Comparison of ENCODE assay signal across 10 mouse cellular contexts in the genomic region with DNA sequence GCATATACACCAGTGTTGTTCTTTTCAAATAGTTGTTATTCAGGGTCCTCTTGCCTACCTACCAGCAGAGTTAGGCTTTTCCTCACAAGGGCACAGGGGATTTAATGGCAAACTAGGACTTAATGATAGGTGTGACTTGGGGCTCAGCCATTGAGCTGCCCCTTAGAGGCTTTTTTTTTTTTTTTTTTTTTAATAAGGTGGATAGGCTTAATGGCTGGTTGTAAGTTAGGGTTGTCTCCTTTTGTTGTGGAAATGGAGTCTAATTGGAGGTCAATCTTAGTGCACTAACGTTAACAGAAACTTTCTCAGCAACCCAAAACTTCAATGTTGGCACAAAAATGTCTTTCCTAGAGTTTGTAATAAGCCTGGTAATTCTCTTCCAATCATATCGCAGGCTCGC. TPM values are rescaled to one million over a fixed set of nuclear protein-coding genes. Genes with fewer than 3 reads are reported as not detected.
A peak's percentile ranks its signal among the peaks of the same experiment; 100 is the strongest.
DNase-seq lines count a peak whose midpoint lies in the region; ATAC-seq and TF ChIP-seq lines count a peak whose summit lies in the region.
"Had no signal": no experiment of that assay in that cellular context is flagged by ENCODE, and none has a peak within 500 bp of the region (broad histone marks: within the 10 kb centered on the region; RNA-seq: fewer than 3 reads in every experiment).

No protein-coding gene starts in this region.

- no peak for DNase-seq in ES-E14 (ENCODE audit: low read depth, low spot score)
- no peak for DNase-seq in forebrain, embryonic 14.5 days (ENCODE audit: low spot score)
- DNase-seq in liver, postnatal 0 days = no peak
- no peak for DNase-seq in ovary, postnatal 14 days (ENCODE audit: low spot score)
- DNase-seq in cerebellum, postnatal 10 days = no peak
- DNase-seq in adrenal gland, adult (ENCODE audit: inconsistent age in 2 of 2, low spot score in 1 of 2) = no peak
- DNase-seq: adrenal gland, postnatal 10 days; gastrocnemius, adult 2 months had no signal

- no peak for TF ChIP-seq EP300 in liver, postnatal 0 days (IDR thresholded peaks at IDR 0.05; ENCODE audit: low read depth)

- H3K4me2 ChIP-seq in intestine, embryonic 15.5 days (replicated peaks) = peak overlapping the region; percentile 60; the same call in 1 of the 2 replicates
- H3K4me2 ChIP-seq in intestine, embryonic 16.5 days (ENCODE audit: low read depth, low read length) = no peak overlapping the region
- H3K4me2 ChIP-seq in forebrain, embryonic 14.5 days (ENCODE audit: low read length) = peak overlapping the region; percentile 54
- H3K4me2 ChIP-seq in liver, postnatal 0 days (ENCODE audit: low read depth, low read length) = peak overlapping the region; percentile 79

- in situ Hi-C loops in ES-E14 (cut with MboI; ENCODE audit: low sequenced_read_pairs in 2 of 2, unreplicated experiment in 2 of 2) = no loop called here

- H3K9me3 ChIP-seq in intestine, embryonic 15.5 days = no peaks in the 10 kb centered on the region
- no peaks in the 10 kb centered on the region for H3K9me3 ChIP-seq in intestine, embryonic 16.5 days (ENCODE audit: control insufficient read depth, low read length)
- H3K9me3 ChIP-seq in ES-E14 (ENCODE audit: control insufficient read depth, insufficient read depth, low read depth, low read length) = no peaks in the 10 kb centered on the region
- no peaks in the 10 kb centered on the region for H3K9me3 ChIP-seq in forebrain, embryonic 14.5 days (replicated peaks; ENCODE audit: control insufficient read depth, low read length)
- H3K9me3 ChIP-seq in liver, postnatal 0 days (ENCODE audit: low read length) = no peaks in the 10 kb centered on the region

- ATAC-seq in intestine, embryonic 15.5 days = no peak
- ATAC-seq in intestine, embryonic 16.5 days = no peak
- ATAC-seq in forebrain, embryonic 14.5 days = no peak
- no peak for ATAC-seq in liver, postnatal 0 days

- 81% methylated on average over 3 of the region's 3 CpGs for WGBS in intestine, embryonic 15.5 days
- WGBS in intestine, embryonic 16.5 days = 76% methylated on average over 3 of the region's 3 CpGs
- 74% methylated on average over 3 of the region's 3 CpGs for WGBS in forebrain, embryonic 14.5 days
- 84% methylated on average over 3 of the region's 3 CpGs for WGBS in liver, postnatal 0 days (ENCODE audit: insufficient replicate concordance)

- no peak overlapping the region for H3K4me3 ChIP-seq in intestine, embryonic 15.5 days (replicated peaks)
- H3K4me3 ChIP-seq in intestine, embryonic 16.5 days (ENCODE audit: low read length) = no peak overlapping the region
- H3K4me3 ChIP-seq in ES-E14 (ENCODE audit: insufficient read depth in 1 of 2, low read depth in 1 of 2, low read length in 2 of 2, poor library complexity in 1 of 2, severe bottlenecking in 1 of 2) = peak overlapping the region in 1 of 2 experiments; percentile 74; a peak in 2 of 4 replicates
- H3K4me3 ChIP-seq in forebrain, embryonic 14.5 days (ENCODE audit: low read depth, low read length) = peak overlapping the region; percentile 71; the same call in 1 of the 2 replicates
- peak overlapping the region; percentile 66; the same call in 1 of the 2 replicates for H3K4me3 ChIP-seq in liver, postnatal 0 days (ENCODE audit: low read depth, low read length)

- no peak for TF ChIP-seq CTCF in liver, postnatal 0 days (IDR thresholded peaks at IDR 0.05; ENCODE audit: low read depth)

- H3K27ac ChIP-seq in intestine, embryonic 15.5 days = no peak overlapping the region
- H3K27ac ChIP-seq in intestine, embryonic 16.5 days (ENCODE audit: low read length) = no peak overlapping the region
- no peak overlapping the region for H3K27ac ChIP-seq in ES-E14 (ENCODE audit: insufficient read depth, low read depth, low read length, poor library complexity, severe bottlenecking)
- no peak overlapping the region for H3K27ac ChIP-seq in forebrain, embryonic 14.5 days (ENCODE audit: low read depth, low read length)
- no peak overlapping the region for H3K27ac ChIP-seq in liver, postnatal 0 days (ENCODE audit: low read depth)

- H3K36me3 ChIP-seq in intestine, embryonic 15.5 days = no peaks in the 10 kb centered on the region
- H3K36me3 ChIP-seq in intestine, embryonic 16.5 days (ENCODE audit: control insufficient read depth, insufficient read depth, low read length) = no peaks in the 10 kb centered on the region
- peaks cover 2% of the 10 kb centered on the region for H3K36me3 ChIP-seq in ES-E14 (ENCODE audit: control insufficient read depth, insufficient read depth, low read length, poor library complexity, severe bottlenecking)
- H3K36me3 ChIP-seq in forebrain, embryonic 14.5 days (ENCODE audit: control insufficient read depth, insufficient read depth, low read length) = no peaks in the 10 kb centered on the region
- H3K36me3 ChIP-seq in liver, postnatal 0 days (replicated peaks; ENCODE audit: insufficient read depth, low read length) = no peaks in the 10 kb centered on the region

- H3K9ac ChIP-seq in intestine, embryonic 15.5 days = no peak overlapping the region
- no peak overlapping the region for H3K9ac ChIP-seq in intestine, embryonic 16.5 days (ENCODE audit: low read depth, low read length)
- peak overlapping the region; percentile 63; the same call in 1 of the 2 replicates for H3K9ac ChIP-seq in ES-E14 (ENCODE audit: insufficient read depth, low read depth, low read length, poor library complexity, severe bottlenecking)
- H3K9ac ChIP-seq in forebrain, embryonic 14.5 days (ENCODE audit: low read length) = no peak overlapping the region; the same call in 1 of the 2 replicates
- no peak overlapping the region for H3K9ac ChIP-seq in liver, postnatal 0 days (replicated peaks)

- H3K27me3 ChIP-seq in intestine, embryonic 15.5 days (replicated peaks) = no peaks in the 10 kb centered on the region
- H3K27me3 ChIP-seq in intestine, embryonic 16.5 days (replicated peaks; ENCODE audit: control insufficient read depth, insufficient read depth, low read length) = no peaks in the 10 kb centered on the region
- H3K27me3 ChIP-seq in forebrain, embryonic 14.5 days (replicated peaks; ENCODE audit: control insufficient read depth, insufficient read depth, low read length) = no peaks in the 10 kb centered on the region
- no peaks in the 10 kb centered on the region for H3K27me3 ChIP-seq in liver, postnatal 0 days (ENCODE audit: insufficient read depth, low read length)

- H3K4me1 ChIP-seq in intestine, embryonic 15.5 days (replicated peaks) = peaks cover 12% of the 10 kb centered on the region
- H3K4me1 ChIP-seq in intestine, embryonic 16.5 days (ENCODE audit: control insufficient read depth, insufficient read depth, low read length) = peaks cover 11% of the 10 kb centered on the region
- H3K4me1 ChIP-seq in ES-E14 (ENCODE audit: control insufficient read depth in 2 of 2, insufficient read depth in 2 of 2, low read length in 2 of 2, poor library complexity in 1 of 2) = peaks cover 2 to 5% of the 10 kb centered on the region in 2 experiments; a peak in 2 of 4 replicates
- H3K4me1 ChIP-seq in forebrain, embryonic 14.5 days (ENCODE audit: control insufficient read depth, insufficient read depth, low read length) = peaks cover 11% of the 10 kb centered on the region
- peaks cover 19% of the 10 kb centered on the region for H3K4me1 ChIP-seq in liver, postnatal 0 days (ENCODE audit: insufficient read depth)

TF ChIP-seq in ES-E14, 5 proteins besides CTCF, POLR2A, EP300 and RAD21:
- TF ChIP-seq ZNF384 (IDR thresholded peaks at IDR 0.05; ENCODE audit: low read depth, low read length) (peak; percentile 61; the same call in 1 of the 2 replicates), CHD2 (IDR thresholded peaks at IDR 0.05; ENCODE audit: low read depth, low read length) (no peak), HCFC1 (IDR thresholded peaks at IDR 0.05; ENCODE audit: borderline replicate concordance, insufficient read depth, low read length) (no peak), ZC3H11A (IDR thresholded peaks at IDR 0.05; ENCODE audit: borderline replicate concordance, low read depth, low read length) (no peak), MAFK (IDR thresholded peaks at IDR 0.05; ENCODE audit: insufficient read depth, low read depth, low read length) (no peak)

RNA-seq across cellular contexts. Expression of gene Mphosph8, which starts 1.1 kb away (rescaled TPM):
- polyA plus RNA-seq in intestine, embryonic 15.5 days (2015; fragmentation: Nextera tagmentation; extraction: Ambion mirVana) = 26.3 and 26.5 TPM in 2 replicates
- polyA plus RNA-seq in intestine, embryonic 16.5 days (2015; fragmentation: Nextera tagmentation; extraction: Ambion mirVana) = 18.7 and 23.2 TPM in 2 replicates
- total RNA-seq in ES-E14 (2012; rRNA removed) = 26.5 and 34.8 TPM in 2 replicates
- polyA plus RNA-seq in forebrain, embryonic 14.5 days (2014; fragmentation: Nextera tagmentation; extraction: Ambion mirVana) = 30.0 and 36.4 TPM in 2 replicates
- 9.0 and 9.9 TPM in 2 replicates for polyA plus RNA-seq in liver, postnatal 0 days (2015; fragmentation: Nextera tagmentation; extraction: Ambion mirVana)

Comparison
In these comparisons a context has a peak if more than half of its experiments do, and no peak if none do; other contexts are left out.
1. H3K4me3 ChIP-seq: peak in forebrain, embryonic 14.5 days (single experiment) and liver, postnatal 0 days (single experiment); none in intestine, embryonic 15.5 days (single experiment) and intestine, embryonic 16.5 days (single experiment).